Mouse (Mus musculus) hindbrain, embryonic 12.5 days (tissue): ENCODE results near the gene Slc30a7. TPM values are rescaled to one million over a fixed set of nuclear protein-coding genes. Genes with fewer than 3 reads are reported as not detected.

Experiments used
- ATAC-seq: fragments of 200-750 bp; cut with Nextera tagmentation; 2 replicates; pipeline ENCODE4 v1.8.0; 2017; ENCODE audit warnings: moderate TSS enrichment; ENCODE audit not compliant: low FRiP score
- H3K27ac ChIP-seq: fragments of 300-500 bp; sonication (generic); 2 replicates; pipeline ENCODE4 v1.5.1; 2016; ENCODE audit warnings: mild to moderate bottlenecking
- H3K27me3 ChIP-seq: fragments of 300-500 bp; sonication (generic); 2 replicates; pipeline ENCODE4 v1.6.1; 2016; ENCODE audit warnings: mild to moderate bottlenecking
- H3K36me3 ChIP-seq: fragments of 300-500 bp; sonication (generic); 2 replicates; pipeline ENCODE4 v1.6.1; 2016; ENCODE audit warnings: mild to moderate bottlenecking
- H3K4me1 ChIP-seq: fragments of 300-500 bp; sonication (generic); 2 replicates; pipeline ENCODE4 v1.6.1; 2016
- H3K4me2 ChIP-seq: fragments of 300-500 bp; sonication (generic); replicated peaks from 2 replicates; pipeline ENCODE4 v1.6.1; 2016; ENCODE audit warnings: mild to moderate bottlenecking
- H3K4me3 ChIP-seq: fragments of 300-500 bp; sonication (generic); 2 replicates; pipeline ENCODE4 v1.5.1; 2016; ENCODE audit warnings: mild to moderate bottlenecking
- H3K9ac ChIP-seq: fragments of 300-500 bp; sonication (generic); 2 replicates; pipeline ENCODE4 v1.6.1; 2016; ENCODE audit warnings: mild to moderate bottlenecking, moderate library complexity
- H3K9me3 ChIP-seq: fragments of 300-500 bp; sonication (generic); replicated peaks from 2 replicates; pipeline ENCODE4 v1.6.1; 2016; ENCODE audit warnings: mild to moderate bottlenecking
- WGBS: fragments of 180-500 bp; shearing (Covaris S2); methylation state at CpG from one replicate; pipeline ENCODE4 v1.1.7; 2016; 5-methylcytosine and 5-hydroxymethylcytosine counted together
- polyA plus RNA-seq: library from polyadenylated mRNA; unstranded; fragments of >200 nt; fragmentation: Nextera tagmentation; extraction: Ambion mirVana; gene quantifications from 2 replicates; pipeline ENCODE4 v1.2.1, GENCODE M21; 2016

Gene Slc30a7
- polyA plus RNA-seq, 1 experiment from 2014 or later, result 25.5 TPM

DNA sequence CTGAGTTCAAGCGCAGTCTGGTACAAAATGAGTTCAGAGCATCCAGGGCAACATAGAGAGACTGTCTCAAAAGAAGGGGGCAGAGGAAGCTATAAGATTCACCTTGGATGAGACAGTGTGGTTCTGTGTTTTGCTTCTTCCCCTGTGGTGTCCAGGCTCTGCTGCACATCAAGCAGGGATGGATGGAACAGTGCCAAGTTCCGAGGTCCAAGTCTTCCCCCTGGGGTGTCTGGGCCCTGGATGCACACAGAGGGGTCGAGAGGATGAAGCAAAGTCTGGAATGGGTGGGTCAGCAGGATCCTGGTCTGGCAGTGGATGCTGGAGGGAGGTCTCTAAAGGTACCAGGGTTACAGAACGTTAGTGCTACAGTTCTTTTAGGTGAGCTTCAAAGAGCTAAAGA is 11.4 kb upstream of the Slc30a7 start:
- no peaks in the 10 kb centered on the region for H3K27me3 ChIP-seq
- 70% methylated on average over 4 of the region's 4 CpGs for WGBS
- H3K36me3 ChIP-seq, result no peaks in the 10 kb centered on the region
- H3K9me3 ChIP-seq, result no peaks in the 10 kb centered on the region
- H3K4me2 ChIP-seq, result no peak overlapping the region
- H3K9ac ChIP-seq, result no peak overlapping the region
- ATAC-seq, result no peak
- no peaks in the 10 kb centered on the region for H3K4me1 ChIP-seq
- H3K27ac ChIP-seq, result no peak overlapping the region
- no peak overlapping the region for H3K4me3 ChIP-seq

DNA sequence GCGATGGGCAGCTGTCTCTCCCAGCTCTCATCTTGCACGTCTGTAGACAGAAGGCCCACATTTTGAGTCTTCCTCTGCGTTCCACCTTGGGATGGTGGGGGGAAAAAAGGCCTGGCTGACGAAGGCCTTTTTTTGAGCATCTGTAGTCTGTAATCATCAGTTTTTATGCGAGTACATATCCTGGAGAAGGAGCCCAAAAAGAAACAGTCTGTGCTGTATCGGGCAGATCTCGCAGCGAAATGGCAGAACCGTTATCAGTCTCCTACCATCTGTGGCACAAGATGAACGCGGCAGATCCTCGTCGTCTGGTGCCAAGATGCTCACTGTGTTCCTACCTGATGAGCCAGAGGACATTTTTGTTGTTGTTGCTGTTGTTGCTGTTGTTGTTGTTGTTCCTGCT is 8.9 kb upstream of the Slc30a7 start:
- Histone ChIP-seq H3K9me3 (no peaks in the 10 kb centered on the region), H3K36me3 (no peaks in the 10 kb centered on the region), H3K9ac (no peak overlapping the region), H3K4me2 (no peak overlapping the region), H3K4me1 (no peaks in the 10 kb centered on the region), H3K27ac (no peak overlapping the region), H3K4me3 (no peak overlapping the region), H3K27me3 (no peaks in the 10 kb centered on the region)
- 92% methylated on average over 13 of the region's 13 CpGs for WGBS
- ATAC-seq, result no peak

DNA sequence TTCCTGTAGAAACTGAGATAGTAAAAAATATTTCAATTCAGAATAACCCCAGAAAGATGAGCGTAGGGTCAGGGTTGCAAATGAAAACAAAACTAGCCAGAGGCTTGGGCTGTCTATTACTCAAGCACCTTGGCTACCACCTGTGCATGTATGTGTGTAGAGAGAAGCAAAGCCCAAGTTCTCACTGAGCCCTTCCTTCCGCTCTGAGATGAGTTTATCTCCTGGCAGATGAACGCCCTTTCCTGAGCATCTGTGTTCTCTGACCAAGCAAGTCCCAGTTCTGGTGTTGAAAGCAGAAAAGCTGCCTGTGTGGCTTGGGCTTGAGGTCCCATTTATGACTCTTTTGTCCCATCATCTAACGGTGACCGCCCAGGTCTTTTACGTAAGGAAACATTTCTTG is 7.7 kb upstream of the Slc30a7 start:
- Histone ChIP-seq H3K27ac (no peak overlapping the region), H3K4me1 (no peaks in the 10 kb centered on the region), H3K4me3 (no peak overlapping the region), H3K36me3 (no peaks in the 10 kb centered on the region), H3K27me3 (no peaks in the 10 kb centered on the region), H3K4me2 (no peak overlapping the region), H3K9ac (no peak overlapping the region), H3K9me3 (no peaks in the 10 kb centered on the region)
- ATAC-seq, result no peak
- 93% methylated on average over 6 of the region's 6 CpGs for WGBS

DNA sequence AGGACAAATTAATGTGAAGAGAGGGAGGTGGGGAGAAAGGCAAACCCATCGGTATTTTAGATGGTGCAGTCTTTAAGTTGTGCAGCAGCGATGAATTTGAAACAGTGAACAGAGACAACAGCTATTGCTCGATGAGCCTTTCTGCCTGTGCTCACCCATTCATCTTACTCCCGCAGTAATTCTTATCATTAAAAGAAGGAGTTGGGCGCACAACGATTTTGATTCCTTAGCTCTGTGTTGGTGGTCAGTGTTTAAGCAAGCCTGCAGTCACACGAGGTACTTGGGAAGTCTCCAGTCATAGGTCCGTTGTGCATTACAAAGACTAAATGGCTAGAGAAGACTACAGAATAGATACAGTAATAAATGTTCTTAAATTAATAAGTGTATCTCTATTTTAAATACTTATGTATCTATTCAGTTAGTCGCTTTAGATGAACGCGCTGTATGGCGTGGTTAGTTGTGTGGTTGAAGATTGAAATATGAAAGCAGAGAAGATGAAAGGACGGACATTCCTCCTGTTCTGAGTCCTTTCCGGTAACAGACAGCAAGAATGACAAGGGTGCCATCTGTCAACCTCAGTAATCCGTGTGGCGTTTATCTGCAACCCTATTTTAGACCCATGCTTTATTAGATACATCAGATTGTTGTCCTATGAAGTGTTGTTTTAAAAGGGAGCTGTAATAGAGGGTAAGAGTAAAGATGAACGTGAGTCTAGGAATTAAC is 2.6 kb upstream of the Slc30a7 start:
- peaks cover 25% of the 10 kb centered on the region for H3K4me1 ChIP-seq
- ATAC-seq, result no peak
- H3K27me3 ChIP-seq, result no peaks in the 10 kb centered on the region
- H3K9ac ChIP-seq, result no peak overlapping the region
- H3K36me3 ChIP-seq, result peaks cover 3% of the 10 kb centered on the region; the same call in 1 of the 2 replicates
- H3K27ac ChIP-seq, result no peak overlapping the region
- peak overlapping the region; percentile 96 for H3K4me2 ChIP-seq
- no peaks in the 10 kb centered on the region for H3K9me3 ChIP-seq
- H3K4me3 ChIP-seq, result no peak overlapping the region
- 85% methylated on average over 17 of the region's 17 CpGs for WGBS

DNA sequence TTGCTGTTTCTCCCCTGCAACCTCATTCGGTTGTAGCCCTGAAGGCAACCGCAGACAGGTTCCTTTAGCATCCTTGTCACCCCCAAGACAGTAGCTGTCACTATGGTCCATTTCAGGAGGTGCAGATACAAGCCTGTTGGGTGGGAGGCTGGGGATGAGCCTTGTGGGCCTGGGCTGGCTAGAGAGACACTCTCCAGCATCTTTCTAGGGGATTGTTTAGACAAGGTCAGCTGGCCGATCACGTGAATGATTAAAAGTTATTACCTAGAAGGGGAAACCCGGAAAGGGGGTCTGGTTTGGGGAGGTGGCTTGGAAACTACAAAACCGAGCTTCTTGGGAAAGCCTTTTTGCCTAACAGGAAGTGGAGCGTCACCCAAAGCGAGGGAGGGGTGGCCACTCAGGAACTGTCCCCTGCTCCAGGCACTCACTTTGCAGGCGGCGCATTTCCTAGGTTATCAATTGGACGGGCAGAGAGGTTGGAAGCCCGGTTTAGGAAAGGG is 785 bp upstream of the Slc30a7 start:
- H3K27ac ChIP-seq, result peak overlapping the region; percentile 92
- H3K4me1 ChIP-seq, result peaks cover 25% of the 10 kb centered on the region
- peak overlapping the region; percentile 96 for H3K4me2 ChIP-seq
- H3K36me3 ChIP-seq, result peaks cover 8% of the 10 kb centered on the region
- ATAC-seq, result peak; percentile 76
- H3K27me3 ChIP-seq, result no peaks in the 10 kb centered on the region
- peak overlapping the region; percentile 88 for H3K9ac ChIP-seq
- no peaks in the 10 kb centered on the region for H3K9me3 ChIP-seq
- WGBS, result under 1% methylated on average over 12 of the region's 12 CpGs
- peak overlapping the region; percentile 85 for H3K4me3 ChIP-seq

DNA sequence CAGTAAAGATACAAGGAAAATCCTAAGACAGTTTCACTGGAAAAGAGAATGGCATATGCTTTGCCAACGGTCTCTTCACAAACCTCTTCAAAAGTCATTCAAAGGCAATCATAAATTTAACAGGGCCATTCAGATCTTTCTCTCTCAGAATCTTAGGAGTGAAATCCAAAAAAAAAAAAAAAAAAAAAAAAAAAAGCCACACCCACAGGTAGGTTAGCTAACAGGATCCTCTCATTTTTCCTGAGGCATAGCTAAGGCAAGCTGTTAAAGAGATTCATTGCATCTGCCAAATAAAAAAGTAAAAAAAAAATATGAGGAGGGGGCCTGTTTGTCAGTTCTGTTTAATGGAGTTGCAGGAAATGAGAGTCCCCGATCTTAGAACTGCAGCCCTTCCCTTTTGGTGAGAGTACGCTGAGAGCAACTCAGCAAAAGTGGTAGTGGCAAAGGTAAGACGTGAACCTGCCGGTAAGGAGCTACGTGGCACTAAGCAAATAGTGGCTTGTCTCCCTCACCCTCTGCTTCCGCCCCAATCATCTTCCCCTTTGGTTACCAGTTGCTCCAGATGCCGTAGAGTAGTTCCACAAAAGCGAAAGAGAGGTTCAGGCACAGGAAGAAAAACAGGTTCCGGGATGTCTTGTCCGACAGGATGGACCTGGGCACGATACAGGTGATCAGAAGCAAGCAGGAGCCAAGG is 775 bp downstream of the Slc30a7 start:
- Histone ChIP-seq H3K36me3 (peaks cover 12% of the 10 kb centered on the region), H3K27me3 (no peaks in the 10 kb centered on the region), H3K9ac (peak overlapping the region; percentile 88), H3K4me2 (peak overlapping the region; percentile 96), H3K27ac (peak overlapping the region; percentile 92), H3K4me3 (peak overlapping the region; percentile 85), H3K9me3 (no peaks in the 10 kb centered on the region), H3K4me1 (peaks cover 25% of the 10 kb centered on the region)
- ATAC-seq, result no peak; the same call in 1 of the 2 replicates
- WGBS, result 8% methylated on average over 12 of the region's 12 CpGs

DNA sequence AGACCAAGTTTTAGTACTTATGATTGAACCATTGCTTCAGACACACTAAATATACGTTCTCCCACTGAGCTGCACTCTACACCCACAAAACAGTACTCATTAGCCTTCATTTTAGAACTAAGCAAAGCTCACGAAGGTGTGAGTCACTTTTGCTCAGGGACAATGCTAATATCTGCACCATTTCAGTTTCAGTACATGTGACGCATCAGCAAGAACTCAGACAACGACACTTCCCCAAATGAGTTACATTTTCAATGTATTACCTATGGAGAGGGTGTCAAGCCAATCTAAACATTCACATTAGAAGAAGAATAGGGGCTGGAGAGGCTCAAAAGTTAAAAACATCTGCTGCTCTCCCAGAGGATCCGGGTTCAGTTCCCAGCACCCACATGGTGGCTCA is 10.3 kb downstream of the Slc30a7 start:
- Histone ChIP-seq H3K4me2 (no peak overlapping the region), H3K27ac (no peak overlapping the region), H3K9me3 (no peaks in the 10 kb centered on the region), H3K4me1 (no peaks in the 10 kb centered on the region), H3K9ac (no peak overlapping the region), H3K27me3 (no peaks in the 10 kb centered on the region), H3K4me3 (no peak overlapping the region), H3K36me3 (peaks cover 34% of the 10 kb centered on the region)
- no peak for ATAC-seq
- WGBS, result 88% methylated on average over 5 of the region's 5 CpGs

DNA sequence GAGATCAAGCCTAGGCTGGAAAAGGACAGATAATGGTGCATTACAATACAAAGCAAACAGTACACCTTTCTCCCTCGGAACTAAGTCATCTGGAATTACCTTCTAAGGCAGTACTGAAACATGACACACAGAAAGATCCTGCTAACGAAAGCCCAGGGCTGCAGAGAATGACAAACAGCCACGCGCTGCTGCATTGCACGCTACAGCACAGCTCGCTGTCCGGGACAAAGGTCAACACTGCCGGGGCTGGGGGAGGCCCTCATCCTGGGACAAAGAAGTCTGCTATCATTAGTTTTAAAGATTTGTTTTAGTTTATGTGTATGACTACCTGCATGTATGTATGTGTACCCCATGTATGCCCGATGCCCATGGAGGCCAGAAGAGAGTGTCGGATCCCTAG is 14.2 kb downstream of the Slc30a7 start:
- no peak overlapping the region for H3K4me3 ChIP-seq
- 78% methylated on average over 10 of the region's 10 CpGs for WGBS
- no peak overlapping the region for H3K27ac ChIP-seq
- no peaks in the 10 kb centered on the region for H3K4me1 ChIP-seq
- peaks cover 20% of the 10 kb centered on the region for H3K36me3 ChIP-seq
- H3K4me2 ChIP-seq, result no peak overlapping the region
- H3K27me3 ChIP-seq, result no peaks in the 10 kb centered on the region
- ATAC-seq, result no peak
- no peaks in the 10 kb centered on the region for H3K9me3 ChIP-seq
- H3K9ac ChIP-seq, result no peak overlapping the region

DNA sequence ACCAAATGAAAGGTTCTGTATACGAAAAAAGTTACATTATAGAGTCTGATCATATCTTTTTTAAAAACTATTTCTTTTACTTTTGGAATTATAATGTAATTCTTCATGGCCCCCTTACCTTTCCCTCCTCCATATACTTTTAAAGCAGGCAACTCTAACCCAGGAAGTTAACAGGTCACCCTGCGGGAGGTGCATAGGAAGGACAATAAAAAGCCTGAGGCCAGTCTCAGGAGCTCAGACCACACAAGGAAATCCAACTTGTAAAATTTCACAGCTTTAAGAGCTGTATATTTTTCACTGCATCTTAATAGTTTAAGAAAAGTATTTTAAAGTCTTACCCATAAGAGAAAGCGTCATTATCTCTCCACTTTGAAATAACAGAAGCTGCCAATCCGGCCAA is 14.6 kb downstream of the Slc30a7 start:
- no peak for ATAC-seq
- no peak overlapping the region for H3K9ac ChIP-seq
- H3K4me2 ChIP-seq, result no peak overlapping the region
- H3K4me1 ChIP-seq, result no peaks in the 10 kb centered on the region
- no peaks in the 10 kb centered on the region for H3K27me3 ChIP-seq
- H3K9me3 ChIP-seq, result no peaks in the 10 kb centered on the region
- no peak overlapping the region for H3K4me3 ChIP-seq
- WGBS, result 89% methylated on average over 4 of the region's 4 CpGs
- H3K27ac ChIP-seq, result no peak overlapping the region
- H3K36me3 ChIP-seq, result peaks cover 18% of the 10 kb centered on the region

DNA sequence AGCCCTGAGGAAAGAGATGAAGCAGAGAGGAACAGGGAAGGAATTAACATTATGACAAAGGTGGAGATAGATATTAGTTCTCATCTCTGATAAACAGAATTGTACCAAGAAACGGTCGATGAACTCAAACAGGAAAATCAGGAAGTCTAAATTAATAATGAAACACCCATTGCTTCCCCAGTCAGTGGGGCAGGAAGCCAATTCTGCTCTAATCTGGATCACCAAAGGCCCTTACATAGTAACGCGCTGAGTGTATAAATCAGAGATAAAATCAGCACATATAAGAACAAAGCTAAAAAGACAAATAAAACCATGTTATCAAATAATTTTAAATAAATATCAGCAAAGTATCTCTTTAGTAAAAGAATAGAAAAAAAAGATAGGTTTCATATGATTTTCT is 15.1 kb downstream of the Slc30a7 start:
- Histone ChIP-seq H3K27me3 (no peaks in the 10 kb centered on the region), H3K27ac (no peak overlapping the region), H3K36me3 (peaks cover 17% of the 10 kb centered on the region), H3K4me3 (no peak overlapping the region), H3K9ac (no peak overlapping the region), H3K9me3 (no peaks in the 10 kb centered on the region), H3K4me1 (no peaks in the 10 kb centered on the region), H3K4me2 (no peak overlapping the region)
- WGBS, result 93% methylated on average over 4 of the region's 4 CpGs
- ATAC-seq, result no peak

DNA sequence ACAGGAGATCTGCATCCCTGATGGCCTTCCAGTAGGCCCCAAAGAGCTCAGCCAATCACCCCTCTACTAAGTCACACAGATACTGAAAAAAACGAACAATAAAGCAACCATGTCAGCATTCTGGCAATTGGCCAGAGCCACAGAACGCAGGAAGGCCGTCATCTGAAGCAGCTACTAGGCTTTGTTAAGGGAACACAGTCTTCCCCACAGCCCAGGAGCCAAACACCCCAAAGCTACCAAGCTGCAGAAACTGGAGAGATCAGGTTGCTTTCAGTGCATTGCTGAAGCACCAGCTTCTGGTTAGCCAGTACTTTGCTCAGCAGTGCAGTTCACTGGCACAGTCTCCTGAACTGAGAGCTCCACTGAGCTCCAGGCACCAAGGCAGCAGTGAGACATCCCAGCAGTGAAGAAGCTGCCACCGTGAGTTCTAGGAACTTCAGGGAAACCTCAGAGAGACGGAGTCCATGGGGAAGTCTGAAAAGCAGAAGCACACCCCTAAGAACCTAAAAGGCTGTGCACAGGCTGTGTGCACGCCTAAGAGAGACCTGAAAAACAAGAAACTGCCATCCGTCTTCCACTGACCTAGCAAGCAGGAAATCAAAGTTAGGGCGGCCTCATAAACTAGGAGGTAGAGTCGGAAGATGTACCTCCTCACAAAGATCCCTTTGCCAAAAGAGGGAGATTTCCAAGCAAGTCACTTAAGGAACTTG is 21.9 kb downstream of the Slc30a7 start:
- H3K36me3 ChIP-seq, result peaks cover 59% of the 10 kb centered on the region
- WGBS, result 85% methylated on average over 9 of the region's 9 CpGs
- H3K9me3 ChIP-seq, result no peaks in the 10 kb centered on the region
- no peaks in the 10 kb centered on the region for H3K4me1 ChIP-seq
- no peak overlapping the region for H3K27ac ChIP-seq
- no peak for ATAC-seq
- H3K27me3 ChIP-seq, result no peaks in the 10 kb centered on the region
- no peak overlapping the region for H3K9ac ChIP-seq
- H3K4me2 ChIP-seq, result no peak overlapping the region
- no peak overlapping the region for H3K4me3 ChIP-seq

DNA sequence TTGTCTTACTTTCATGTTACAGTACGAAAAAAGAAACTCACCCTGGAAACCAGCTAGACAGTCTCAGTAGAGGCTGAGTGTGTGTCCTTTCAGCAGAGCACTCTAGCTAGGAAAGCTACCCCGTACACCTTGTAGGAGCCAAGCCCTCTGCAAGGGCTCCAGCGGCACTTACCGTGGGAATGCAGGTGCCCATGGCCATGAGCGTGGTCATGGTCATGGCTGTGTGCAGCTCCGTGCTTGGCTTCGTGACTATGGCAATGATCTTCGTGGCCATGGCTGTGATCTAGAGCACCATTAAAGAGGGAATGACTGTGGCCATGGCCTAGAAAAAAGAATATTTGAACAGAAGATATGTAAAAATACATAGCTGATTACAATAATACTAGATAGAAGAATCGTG is 22.6 kb downstream of the Slc30a7 start:
- Histone ChIP-seq H3K27ac (no peak overlapping the region), H3K36me3 (peaks cover 58% of the 10 kb centered on the region), H3K4me2 (no peak overlapping the region), H3K9ac (no peak overlapping the region), H3K9me3 (no peaks in the 10 kb centered on the region), H3K4me3 (no peak overlapping the region), H3K27me3 (no peaks in the 10 kb centered on the region), H3K4me1 (no peaks in the 10 kb centered on the region)
- ATAC-seq, result no peak
- WGBS, result 96% methylated on average over 9 of the region's 9 CpGs
